Mouse (Mus musculus) heart, postnatal 0 days (tissue): ENCODE measurements around the gene B4galnt3. TPM values are rescaled to one million over a fixed set of nuclear protein-coding genes. Genes with fewer than 3 reads are reported as not detected.

Experiments
- ATAC-seq: fragments of 200-750 bp; cut with Nextera tagmentation; 2 replicates; pipeline ENCODE4 v1.8.0; 2017; ENCODE audit warnings: low read depth, moderate number of reproducible peaks, moderate library complexity; ENCODE audit not compliant: insufficient read depth
- DNase-seq: peaks from one replicate; pipeline ENCODE4 v3.0.0-alpha.2; 2016; ENCODE audit warnings: low spot score
- H3K27ac ChIP-seq: fragments of 300-500 bp; sonication (generic); 2 replicates; pipeline ENCODE4 v1.5.1; 2014; ENCODE audit warnings: low read depth, mild to moderate bottlenecking
- H3K27me3 ChIP-seq: fragments of 300-500 bp; sonication (generic); 2 replicates; pipeline ENCODE4 v1.6.1; 2014; ENCODE audit warnings: low read length, mixed read lengths; ENCODE audit not compliant: control insufficient read depth, insufficient read depth
- H3K36me3 ChIP-seq: fragments of 300-500 bp; sonication (generic); replicated peaks from 2 replicates; pipeline ENCODE4 v1.6.1; 2014; ENCODE audit warnings: low read length, mixed read lengths; ENCODE audit not compliant: control insufficient read depth, insufficient read depth
- H3K4me1 ChIP-seq: fragments of 300-500 bp; sonication (generic); 2 replicates; pipeline ENCODE4 v1.6.1; 2014; ENCODE audit warnings: antibody characterized with exemption; ENCODE audit not compliant: control insufficient read depth, insufficient read depth
- H3K4me2 ChIP-seq: fragments of 300-500 bp; sonication (generic); 2 replicates; pipeline ENCODE4 v1.6.1; 2014; ENCODE audit warnings: low read depth, mild to moderate bottlenecking, low read length, moderate library complexity
- H3K4me3 ChIP-seq: fragments of 300-500 bp; sonication (generic); 2 replicates; pipeline ENCODE4 v1.5.1; 2014; ENCODE audit warnings: low read depth, low read length
- H3K9ac ChIP-seq: fragments of 300-500 bp; sonication (generic); replicated peaks from 2 replicates; pipeline ENCODE4 v1.6.1; 2014; ENCODE audit warnings: low read depth, low read length, mixed read lengths
- H3K9me3 ChIP-seq: fragments of 300-500 bp; sonication (generic); replicated peaks from 2 replicates; pipeline ENCODE4 v1.6.1; 2016; ENCODE audit warnings: low read length; ENCODE audit not compliant: control insufficient read depth
- CTCF ChIP-seq: IDR thresholded peaks from 2 replicates; pipeline ENCODE4 v1.5.1; 2016; ENCODE audit warnings: antibody characterized with exemption, control low read depth, low read depth
- EP300 ChIP-seq: IDR thresholded peaks from 2 replicates; pipeline ENCODE4 v1.6.1; 2016; ENCODE audit warnings: antibody characterized with exemption, low read depth
- WGBS: fragments of 180-500 bp; shearing (Covaris S2); extraction: QIAGEN DNeasy Blood & Tissue Kit; methylation state at CpG from one replicate; pipeline ENCODE4 v1.1.7; 2014; 5-methylcytosine and 5-hydroxymethylcytosine counted together
- polyA plus RNA-seq: library from polyadenylated mRNA; unstranded; fragments of >200 nt; fragmentation: Nextera tagmentation; extraction: Ambion mirVana; gene quantifications from 2 replicates; pipeline ENCODE4 v1.2.1, GENCODE M21; 2015
- total RNA-seq: library from RNA; depleted of rRNA; stranded (reverse); fragments of >200 nt; gene quantifications from 2 replicates; pipeline ENCODE4 v1.2.3, GENCODE M21; 2014; ENCODE audit warnings: low replicate concordance

B4galnt3 gene
- total and polyA plus RNA-seq, 2 experiments from 2014 or later: 0.08 TPM; not detected in 1

DNA sequence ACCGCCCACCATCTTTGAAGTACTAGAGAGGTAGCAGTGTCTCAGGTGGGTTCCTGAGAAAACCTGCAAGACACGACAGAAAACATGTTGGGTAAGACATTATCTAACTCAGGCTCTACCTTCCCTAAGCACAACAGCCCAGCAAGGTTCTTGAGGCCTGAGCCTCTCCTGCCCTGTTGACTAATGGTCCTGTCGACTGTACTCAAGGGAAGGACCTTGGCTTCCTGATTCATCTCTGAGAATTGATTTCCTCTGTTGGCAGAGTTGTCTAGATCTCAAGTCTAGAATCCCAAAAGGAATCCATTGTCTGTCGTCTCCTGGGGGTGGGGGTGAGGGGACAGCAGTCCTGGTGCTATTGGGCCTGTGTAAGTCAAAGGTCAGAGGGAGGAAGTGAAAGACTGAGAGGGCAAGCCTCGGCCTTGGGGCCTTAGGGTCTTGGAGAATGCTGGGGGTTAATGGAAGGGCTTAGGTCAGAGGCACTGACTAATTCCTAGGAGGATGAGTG is 37.9 kb downstream of the B4galnt3 start:
- DNase-seq (no peak), ATAC-seq (no peak)
- H3K9me3 ChIP-seq: no peaks in the 10 kb centered on the region
- H3K4me2 ChIP-seq: no peak overlapping the region
- H3K27ac ChIP-seq: no peak overlapping the region
- no peak overlapping the region for H3K4me3 ChIP-seq
- TF ChIP-seq CTCF (no peak), EP300 (no peak)
- H3K27me3 ChIP-seq: no peaks in the 10 kb centered on the region
- no peak overlapping the region for H3K9ac ChIP-seq
- no peaks in the 10 kb centered on the region for H3K4me1 ChIP-seq
- WGBS: 66% methylated on average over 5 of the region's 5 CpGs
- no peaks in the 10 kb centered on the region for H3K36me3 ChIP-seq

DNA sequence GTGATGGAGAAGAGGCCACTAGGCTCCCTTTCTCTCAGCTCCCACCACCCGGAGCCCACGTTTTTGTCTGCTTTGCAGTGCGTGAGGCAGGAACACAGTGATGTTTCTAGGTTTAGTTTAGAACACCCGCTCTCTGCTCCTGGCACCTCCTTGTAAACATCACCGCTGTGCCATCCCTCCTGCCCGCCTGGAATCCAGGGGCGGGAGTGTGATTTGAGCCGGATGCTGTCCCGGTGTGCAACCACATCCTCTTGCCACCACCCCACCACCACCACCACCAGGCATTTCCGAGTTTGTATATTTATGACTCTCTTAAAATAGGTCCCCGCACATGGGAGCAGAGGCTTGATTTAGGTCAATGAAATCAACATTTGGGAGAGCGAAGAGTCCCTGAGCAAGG is 38.7 kb downstream of the B4galnt3 start:
- DNase-seq (no peak), ATAC-seq (no peak)
- Histone ChIP-seq H3K27ac (no peak overlapping the region), H3K9ac (no peak overlapping the region), H3K9me3 (no peaks in the 10 kb centered on the region), H3K27me3 (no peaks in the 10 kb centered on the region), H3K4me3 (no peak overlapping the region), H3K36me3 (no peaks in the 10 kb centered on the region), H3K4me1 (no peaks in the 10 kb centered on the region), H3K4me2 (no peak overlapping the region)
- WGBS: 84% methylated on average over 12 of the region's 12 CpGs
- TF ChIP-seq EP300 (no peak), CTCF (no peak)

DNA sequence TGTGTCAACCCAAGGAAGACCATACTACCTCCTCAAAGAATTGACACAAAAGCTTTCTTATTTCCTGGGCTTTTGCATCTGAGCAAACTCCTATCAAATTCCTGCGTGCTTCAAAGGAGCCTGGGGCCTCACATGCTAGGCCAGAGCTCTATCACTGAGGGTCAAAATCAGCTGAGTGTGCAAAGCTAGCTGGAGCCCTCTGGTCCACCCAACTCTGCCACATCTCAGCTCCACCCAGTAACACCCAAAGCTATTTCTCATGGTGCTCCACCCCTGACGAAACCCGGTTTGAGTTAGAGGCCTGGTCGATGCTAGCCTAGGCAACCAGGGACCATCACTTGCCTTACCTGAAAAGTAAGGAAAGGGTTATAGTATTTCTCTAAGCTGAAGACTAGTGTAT is 39.2 kb downstream of the B4galnt3 start:
- 65% methylated on average over 4 of the region's 4 CpGs for WGBS

DNA sequence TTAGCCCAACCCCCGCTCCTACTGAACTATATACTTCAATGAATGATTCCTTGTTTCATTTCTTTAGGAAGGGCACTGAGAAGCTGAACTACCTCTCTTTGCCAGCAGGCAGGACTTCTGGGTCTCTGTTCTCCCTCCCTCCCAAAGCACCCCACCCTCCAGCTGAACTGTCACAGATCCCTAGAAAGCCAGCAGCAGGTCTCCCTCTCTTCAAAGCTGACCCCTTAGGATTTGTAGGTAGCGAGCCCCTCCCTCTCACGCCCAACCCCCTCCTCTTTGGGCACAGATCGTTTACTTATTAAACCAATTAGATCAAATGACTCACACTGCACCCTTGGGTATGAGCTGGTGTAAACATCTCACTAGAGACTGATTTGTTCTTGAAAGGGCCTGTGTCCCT is 39.7 kb downstream of the B4galnt3 start:
- no peak overlapping the region for H3K27ac ChIP-seq
- H3K9ac ChIP-seq: no peak overlapping the region
- no peaks in the 10 kb centered on the region for H3K4me1 ChIP-seq
- TF ChIP-seq CTCF: no peak
- DNase-seq (no peak), ATAC-seq (no peak)
- WGBS: 59% methylated on average over 4 of the region's 4 CpGs
- no peaks in the 10 kb centered on the region for H3K9me3 ChIP-seq
- H3K4me2 ChIP-seq: no peak overlapping the region
- H3K27me3 ChIP-seq: no peaks in the 10 kb centered on the region
- H3K36me3 ChIP-seq: no peaks in the 10 kb centered on the region
- H3K4me3 ChIP-seq: no peak overlapping the region

More for the DNA sequence above, 39.2 kb downstream of the B4galnt3 start:
- H3K4me1 ChIP-seq: no peaks in the 10 kb centered on the region
- no peaks in the 10 kb centered on the region for H3K36me3 ChIP-seq
- H3K4me2 ChIP-seq: no peak overlapping the region
- H3K27me3 ChIP-seq: no peaks in the 10 kb centered on the region
- ATAC-seq (no peak), DNase-seq (no peak)
- no peak overlapping the region for H3K27ac ChIP-seq
- H3K4me3 ChIP-seq: no peak overlapping the region
- no peak overlapping the region for H3K9ac ChIP-seq
- no peaks in the 10 kb centered on the region for H3K9me3 ChIP-seq
- TF ChIP-seq CTCF: no peak
- TF ChIP-seq EP300: no peak

DNA sequence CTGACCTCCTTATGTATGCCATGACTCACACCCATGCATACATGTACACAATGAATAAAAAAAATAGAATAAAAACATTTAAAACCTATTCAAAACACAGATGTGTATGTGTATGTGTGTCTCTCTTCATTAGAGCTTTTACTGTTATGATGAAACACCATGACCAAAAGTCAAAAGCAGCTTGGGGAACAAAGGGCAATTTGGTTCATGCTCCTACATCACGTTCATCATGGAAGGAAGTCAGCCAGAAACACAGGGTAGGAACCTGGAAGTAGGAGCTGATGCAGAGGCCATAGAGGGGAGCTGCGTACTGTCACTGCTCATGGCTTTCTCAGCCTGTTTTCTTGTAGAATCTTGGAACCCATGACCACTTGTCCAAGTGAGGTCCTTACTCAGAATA is 41.6 kb downstream of the B4galnt3 start:
- Histone ChIP-seq H3K4me2 (no peak overlapping the region), H3K4me1 (no peaks in the 10 kb centered on the region), H3K27ac (no peak overlapping the region), H3K4me3 (no peak overlapping the region), H3K9me3 (no peaks in the 10 kb centered on the region), H3K36me3 (no peaks in the 10 kb centered on the region), H3K27me3 (no peaks in the 10 kb centered on the region), H3K9ac (no peak overlapping the region)
- WGBS: 81% methylated on average over 2 of the region's 2 CpGs
- TF ChIP-seq CTCF: no peak
- TF ChIP-seq EP300: no peak
- no peak for ATAC-seq
- DNase-seq: no peak

DNA sequence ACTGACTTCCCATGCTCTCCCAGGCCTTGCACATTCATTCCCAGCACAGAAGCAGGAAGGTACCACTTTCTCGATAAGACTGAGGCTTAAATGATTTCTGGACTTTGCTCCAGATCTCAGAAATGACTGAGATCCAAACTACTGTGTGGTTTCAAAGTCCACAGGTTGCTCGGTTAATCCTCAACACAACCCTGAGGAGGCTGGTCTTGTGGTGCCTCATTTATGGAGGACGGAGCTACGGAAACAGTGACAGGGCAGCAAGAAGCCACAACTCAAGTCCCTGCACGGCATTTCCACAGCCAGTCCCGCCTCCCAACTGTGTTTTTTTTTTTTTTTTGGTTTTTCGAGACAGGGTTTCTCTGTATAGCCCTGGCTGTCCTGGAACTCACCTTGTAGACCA is 43.3 kb downstream of the B4galnt3 start:
- TF ChIP-seq CTCF (no peak), EP300 (no peak)
- H3K4me2 ChIP-seq: no peak overlapping the region
- H3K27ac ChIP-seq: no peak overlapping the region
- WGBS: 82% methylated on average over 7 of the region's 7 CpGs
- H3K9me3 ChIP-seq: no peaks in the 10 kb centered on the region
- no peak for DNase-seq
- H3K36me3 ChIP-seq: no peaks in the 10 kb centered on the region
- no peaks in the 10 kb centered on the region for H3K4me1 ChIP-seq
- no peak for ATAC-seq
- no peaks in the 10 kb centered on the region for H3K27me3 ChIP-seq
- H3K9ac ChIP-seq: no peak overlapping the region
- H3K4me3 ChIP-seq: no peak overlapping the region
